Mouse (Mus musculus): ENCODE data around the gene Haus3.

- no peak for TF ChIP-seq ZNF384 (IDR thresholded peaks at IDR 0.05; ENCODE audit: low read depth, low read length)
- no peak for TF ChIP-seq MAFK (IDR thresholded peaks at IDR 0.05; ENCODE audit: insufficient read depth, low read depth, low read length)
Measured at GRCm38 (mm10) chr5:34186391-34186790, 17.1 kb upstream of the Haus3 start.
